Mouse (Mus musculus) embryonic facial prominence, embryonic 11.5 days (tissue): Measurements from ENCODE around the gene Dhx38. TPM values are rescaled to one million over a fixed set of nuclear protein-coding genes. Genes with fewer than 3 reads are reported as not detected.

Experiments used
- polyA plus RNA-seq: library from polyadenylated mRNA; unstranded; fragments of >200 nt; fragmentation: Nextera tagmentation; extraction: Ambion mirVana; gene quantifications from 2 replicates; pipeline ENCODE4 v1.2.1, GENCODE M21; 2014

Dhx38 gene
- polyA plus RNA-seq, 1 experiment from 2014 or later: 20.4 TPM

Other genes starting within 250 kb of the Dhx38 start
- gene Pmfbp1, start 71.8 kb downstream of the Dhx38 start, polyA plus RNA-seq: 0.17 and 0.64 TPM in 2 replicates
- 28.2 and 28.9 TPM in 2 replicates for gene Txnl4b, start within 50 bp of the Dhx38 start, polyA plus RNA-seq
- 0.88 and 0.97 TPM in 2 replicates for gene Hp, start 13.3 kb upstream of the Dhx38 start, polyA plus RNA-seq
- gene Dhodh, start 42.8 kb upstream of the Dhx38 start, polyA plus RNA-seq: 41.5 and 44.6 TPM in 2 replicates
- gene Pkd1l3, start 48.7 kb upstream of the Dhx38 start, polyA plus RNA-seq: 0.13 and 0.18 TPM in 2 replicates
- gene Ist1, start 127.4 kb upstream of the Dhx38 start, polyA plus RNA-seq: 180 and 186 TPM in 2 replicates
- 46.3 and 47.1 TPM in 2 replicates for gene Zfp821, start 139.7 kb upstream of the Dhx38 start, polyA plus RNA-seq
- 6.0 and 6.5 TPM in 2 replicates for gene Atxn1l, start 171.9 kb upstream of the Dhx38 start, polyA plus RNA-seq
- gene Ap1g1, start 212.7 kb upstream of the Dhx38 start, polyA plus RNA-seq: 37.7 and 42.5 TPM in 2 replicates